Mouse (Mus musculus): ENCODE measurements around the gene Tns2. TPM values are rescaled to one million over a fixed set of nuclear protein-coding genes. Genes with fewer than 3 reads are reported as not detected.

Gene Tns2
- total and polyA plus RNA-seq, 3 experiments = 0.42 to 3.1 TPM; not detected in 1

- TF ChIP-seq RCOR1 (IDR thresholded peaks at IDR 0.05; ENCODE audit: low read depth, low read length) (0 out of 2 replicates have a peak, but pooled peaks have one; percentile 45), HCFC1 (IDR thresholded peaks at IDR 0.05; ENCODE audit: low read depth, low read length) (peak; percentile 50), NELFE (IDR thresholded peaks at IDR 0.05; ENCODE audit: low read depth, low read length) (no peak), ZMIZ1 (IDR thresholded peaks at IDR 0.05; ENCODE audit: low read depth, low read length) (no peak), TAL1 (IDR thresholded peaks at IDR 0.05; ENCODE audit: low read length) (no peak), POLR2AphosphoS5 (IDR thresholded peaks at IDR 0.05; ENCODE audit: borderline replicate concordance, low read depth, low read length) (no peak), ZC3H11A (IDR thresholded peaks at IDR 0.05; ENCODE audit: low read depth, low read length) (peak; percentile 100), GATA1 (IDR thresholded peaks at IDR 0.05; ENCODE audit: low read depth, low read length) (no peak; the same call in 1 of the 2 replicates), MXI1 (IDR thresholded peaks at IDR 0.05; ENCODE audit: low read depth, low read length) (peak; percentile 48; the same call in 1 of the 2 replicates), EP300 (IDR thresholded peaks at IDR 0.05; ENCODE audit: low read depth in 1 of 2, low read length in 2 of 2) (no peak), E2F4 (IDR thresholded peaks at IDR 0.05; ENCODE audit: borderline replicate concordance, low read depth, low read length) (no peak), TCF12 (IDR thresholded peaks at IDR 0.05; ENCODE audit: low read depth, low read length) (peak; percentile 38; the same call in 1 of the 2 replicates), CHD2 (IDR thresholded peaks at IDR 0.05; ENCODE audit: low read length) (no peak)
Observed at GRCm38 (mm10) chr15:102065661-102066325, 34.4 kb upstream of the Tns2 start (continued).

GRCm38 (mm10) chr15:102070476-102071467, 29.4 kb upstream of the Tns2 start:
- H3K27ac ChIP-seq (ENCODE audit: control insufficient read depth, low read depth, low read length) = peak overlapping the region; percentile 89
- peak; percentile 93 for DNase-seq (ENCODE audit: low read depth, low spot score)
- peaks cover 0 to 1% of the 10 kb centered on the region in 2 experiments; a peak in 1 of 4 replicates for H3K27me3 ChIP-seq (ENCODE audit: control insufficient read depth in 1 of 2, insufficient read depth in 2 of 2, low read length in 2 of 2)
- no peaks in the 10 kb centered on the region for H3K9me3 ChIP-seq (replicated peaks; ENCODE audit: insufficient read depth, low read length)
- peak overlapping the region; percentile 57 to 72 for H3K4me3 ChIP-seq (ENCODE audit: control insufficient read depth in 1 of 2, insufficient read depth in 1 of 2, low read depth in 2 of 2, low read length in 2 of 2)
- H3K36me3 ChIP-seq (ENCODE audit: control insufficient read depth in 1 of 2, insufficient read depth in 2 of 2, low read length in 2 of 2) = peaks cover 5 to 27% of the 10 kb centered on the region in 2 experiments; a peak in 3 of 4 replicates
- peak overlapping the region; percentile 71 for H3K9ac ChIP-seq (ENCODE audit: control insufficient read depth, low read depth, low read length, poor library complexity, severe bottlenecking)
- H3K79me2 ChIP-seq (ENCODE audit: control insufficient read depth, insufficient read depth, low read length, poor library complexity) = peaks cover 26% of the 10 kb centered on the region
- H3K4me1 ChIP-seq (ENCODE audit: control insufficient read depth in 1 of 2, insufficient read depth in 2 of 2, low read length in 2 of 2) = peaks cover 8 to 25% of the 10 kb centered on the region in 2 experiments
- TF ChIP-seq EP300 (IDR thresholded peaks at IDR 0.05; ENCODE audit: low read depth in 1 of 2, low read length in 2 of 2) (no peak), ELF1 (IDR thresholded peaks at IDR 0.05; ENCODE audit: low read depth, low read length) (no peak), MYC (IDR thresholded peaks at IDR 0.05; ENCODE audit: low read depth, low read length) (peak; percentile 30; the same call in 1 of the 2 replicates), TAL1 (IDR thresholded peaks at IDR 0.05; ENCODE audit: low read length) (no peak), TCF12 (IDR thresholded peaks at IDR 0.05; ENCODE audit: low read depth, low read length) (peak; percentile 69; the same call in 1 of the 2 replicates), GATA1 (IDR thresholded peaks at IDR 0.05; ENCODE audit: low read depth, low read length) (peak; percentile 40; the same call in 1 of the 2 replicates), RAD21 (IDR thresholded peaks at IDR 0.05; ENCODE audit: low read depth, low read length) (no peak), E2F4 (IDR thresholded peaks at IDR 0.05; ENCODE audit: borderline replicate concordance, low read depth, low read length) (no peak), NRF1 (IDR thresholded peaks at IDR 0.05; ENCODE audit: insufficient read depth, low read depth, low read length, poor library complexity, severe bottlenecking) (peak; percentile 11; the same call in 1 of the 2 replicates), UBTF (IDR thresholded peaks at IDR 0.05; ENCODE audit: borderline replicate concordance, insufficient read depth, low read depth, low read length) (no peak), ZC3H11A (IDR thresholded peaks at IDR 0.05; ENCODE audit: low read depth, low read length) (no peak), ZNF384 (IDR thresholded peaks at IDR 0.05; ENCODE audit: low read depth, low read length) (0 out of 2 replicates have a peak, but pooled peaks have one; percentile 35), KAT2A (conservative IDR thresholded peaks at IDR 0.05; ENCODE audit: low read depth, low read length) (no peak), CTCF (IDR thresholded peaks at IDR 0.05 in 2 of 3, conservative IDR thresholded peaks at IDR 0.05 in 1 of 3; ENCODE audit: control insufficient read depth in 1 of 3, insufficient read depth in 1 of 3, low read depth in 2 of 3, low read length in 3 of 3, poor library complexity in 1 of 3, severe bottlenecking in 1 of 3) (no peak), CHD2 (IDR thresholded peaks at IDR 0.05; ENCODE audit: low read length) (no peak; the same call in 1 of the 2 replicates), USF1 (IDR thresholded peaks at IDR 0.05; ENCODE audit: low read depth, low read length) (no peak), ZMIZ1 (IDR thresholded peaks at IDR 0.05; ENCODE audit: low read depth, low read length) (peak; percentile 93), RCOR1 (IDR thresholded peaks at IDR 0.05; ENCODE audit: low read depth, low read length) (no peak), TBP (IDR thresholded peaks at IDR 0.05; ENCODE audit: low read depth, low read length) (peak; percentile 94), HCFC1 (IDR thresholded peaks at IDR 0.05; ENCODE audit: low read depth, low read length) (peak; percentile 69), MAZ (IDR thresholded peaks at IDR 0.05; ENCODE audit: low read depth, low read length) (no peak), JUND (IDR thresholded peaks at IDR 0.05; ENCODE audit: low read depth, low read length) (no peak), MAFK (IDR thresholded peaks at IDR 0.05; ENCODE audit: borderline replicate concordance, low read depth, low read length) (no peak), USF2 (IDR thresholded peaks at IDR 0.05; ENCODE audit: borderline replicate concordance in 1 of 2, insufficient read depth in 1 of 2, low read depth in 1 of 2, low read length in 2 of 2) (no peak)

Data from MEL (cell line).